Mouse (Mus musculus) kidney, embryonic 16.5 days (tissue): Measurements from ENCODE around the gene Fcer2a. TPM values are rescaled to one million over a fixed set of nuclear protein-coding genes. Genes with fewer than 3 reads are reported as not detected.

Experiments
- ATAC-seq: fragments of 200-750 bp; cut with Nextera tagmentation; 2 replicates; pipeline ENCODE4 v1.8.0; 2017; ENCODE audit warnings: moderate TSS enrichment; ENCODE audit not compliant: low FRiP score, low TSS enrichment
- H3K27ac ChIP-seq: fragments of 300-500 bp; sonication (generic); 2 replicates; pipeline ENCODE4 v1.5.1; 2014; ENCODE audit warnings: low read length
- H3K27me3 ChIP-seq: fragments of 300-500 bp; sonication (generic); 2 replicates; pipeline ENCODE4 v1.6.1; 2014; ENCODE audit warnings: low read length, control low read depth, mixed read lengths; ENCODE audit not compliant: insufficient read depth
- H3K36me3 ChIP-seq: fragments of 300-500 bp; sonication (generic); 2 replicates; pipeline ENCODE4 v1.6.1; 2014; ENCODE audit warnings: low read length, control low read depth, mixed read lengths; ENCODE audit not compliant: insufficient read depth
- H3K4me1 ChIP-seq: fragments of 300-500 bp; sonication (generic); 2 replicates; pipeline ENCODE4 v1.6.1; 2014; ENCODE audit warnings: low read length, control low read depth, mixed read lengths; ENCODE audit not compliant: insufficient read depth
- H3K4me2 ChIP-seq: fragments of 300-500 bp; sonication (generic); replicated peaks from 2 replicates; pipeline ENCODE4 v1.6.1; 2014; ENCODE audit warnings: low read depth, low read length
- H3K4me3 ChIP-seq: fragments of 300-500 bp; sonication (generic); 2 replicates; pipeline ENCODE4 v1.5.1; 2014; ENCODE audit warnings: mild to moderate bottlenecking, low read length
- H3K9ac ChIP-seq: fragments of 300-500 bp; sonication (generic); replicated peaks from 2 replicates; pipeline ENCODE4 v1.6.1; 2014; ENCODE audit warnings: low read length
- H3K9me3 ChIP-seq: fragments of 300-500 bp; sonication (generic); 2 replicates; pipeline ENCODE4 v1.6.1; 2016; ENCODE audit warnings: low read length, control low read depth
- WGBS: fragments of 180-500 bp; shearing (Covaris S2); extraction: QIAGEN DNeasy Blood & Tissue Kit; methylation state at CpG from one replicate; pipeline ENCODE4 v1.1.7; 2014; 5-methylcytosine and 5-hydroxymethylcytosine counted together
- polyA plus RNA-seq: library from polyadenylated mRNA; unstranded; fragments of >200 nt; fragmentation: Nextera tagmentation; extraction: Ambion mirVana; gene quantifications from 2 replicates; pipeline ENCODE4 v1.2.1, GENCODE M21; 2015

The Fcer2a gene
- polyA plus RNA-seq, 1 experiment from 2014 or later = not detected

GRCm38 (mm10) chr8:3679236-3679635, 14.7 kb downstream of the Fcer2a start:
- Histone ChIP-seq H3K27ac (no peak overlapping the region), H3K4me3 (no peak overlapping the region), H3K9ac (no peak overlapping the region), H3K27me3 (no peaks in the 10 kb centered on the region), H3K36me3 (peaks cover 28% of the 10 kb centered on the region), H3K4me1 (peaks cover 16% of the 10 kb centered on the region), H3K4me2 (no peak overlapping the region), H3K9me3 (no peaks in the 10 kb centered on the region)
- no peak for ATAC-seq
- 95% methylated on average over 23 of the region's 23 CpGs for WGBS

GRCm38 (mm10) chr8:3678831-3679230, 15.1 kb downstream of the Fcer2a start:
- Histone ChIP-seq H3K4me3 (no peak overlapping the region), H3K4me2 (no peak overlapping the region), H3K9me3 (no peaks in the 10 kb centered on the region), H3K36me3 (peaks cover 28% of the 10 kb centered on the region), H3K9ac (no peak overlapping the region), H3K27me3 (no peaks in the 10 kb centered on the region), H3K4me1 (peaks cover 16% of the 10 kb centered on the region), H3K27ac (no peak overlapping the region)
- 96% methylated on average over 22 of the region's 23 CpGs for WGBS
- ATAC-seq = no peak

GRCm38 (mm10) chr8:3676993-3677579, 16.9 kb downstream of the Fcer2a start:
- Histone ChIP-seq H3K4me2 (peak overlapping the region; percentile 81), H3K9ac (peak overlapping the region; percentile 97), H3K36me3 (peaks cover 28% of the 10 kb centered on the region), H3K4me1 (peaks cover 20% of the 10 kb centered on the region), H3K27me3 (no peaks in the 10 kb centered on the region), H3K4me3 (peak overlapping the region; percentile 70), H3K27ac (peak overlapping the region; percentile 94), H3K9me3 (no peaks in the 10 kb centered on the region)
- peak; percentile 3; the same call in 1 of the 2 replicates for ATAC-seq
- WGBS = 2% methylated on average over 15 of the region's 15 CpGs

GRCm38 (mm10) chr8:3676131-3676992, 17.6 kb downstream of the Fcer2a start, which contains the start of gene Trappc5:
Gene Trappc5, plus strand, starts transcription at chr8:3676299.
- Histone ChIP-seq H3K9me3 (no peaks in the 10 kb centered on the region), H3K4me3 (peak within 1 kb of the TSS; percentile 70), H3K36me3 (peaks cover 27% of the 10 kb centered on the region), H3K27me3 (no peaks in the 10 kb centered on the region), H3K9ac (peak within 1 kb of the TSS; percentile 97), H3K4me1 (peaks cover 22% of the 10 kb centered on the region), H3K4me2 (peak within 1 kb of the TSS; percentile 81), H3K27ac (peak within 1 kb of the TSS; percentile 94)
- WGBS = under 1% methylated on average over 61 of the region's 61 CpGs
- ATAC-seq = peak; percentile 88

DNA sequence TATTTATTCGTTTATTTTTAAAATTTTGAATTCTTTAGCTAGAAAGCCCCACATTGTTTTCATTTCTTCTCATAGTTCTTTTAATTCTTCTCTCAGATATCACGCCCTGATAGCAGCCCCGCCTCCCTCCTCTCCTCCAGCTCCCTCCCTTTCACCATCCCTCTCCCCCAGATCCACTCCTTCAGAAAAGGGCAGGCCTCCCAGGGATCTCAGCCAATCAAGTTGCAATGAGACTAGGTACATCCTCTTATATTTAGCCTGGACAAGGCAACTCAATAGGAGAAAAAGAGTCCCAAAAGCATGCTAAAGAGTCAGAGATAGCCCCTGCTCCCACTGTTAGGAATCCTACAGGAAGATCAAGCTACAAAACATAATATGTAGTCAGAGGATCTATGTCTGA, 19.3 kb downstream of the Fcer2a start:
- no peak for ATAC-seq
- Histone ChIP-seq H3K4me2 (no peak overlapping the region), H3K36me3 (peaks cover 12% of the 10 kb centered on the region), H3K27ac (no peak overlapping the region), H3K27me3 (no peaks in the 10 kb centered on the region), H3K9me3 (no peaks in the 10 kb centered on the region), H3K4me3 (no peak overlapping the region), H3K9ac (no peak overlapping the region), H3K4me1 (peaks cover 22% of the 10 kb centered on the region)
- 55% methylated on average over 3 of the region's 3 CpGs for WGBS

- Histone ChIP-seq H3K27ac (peak within 1 kb of the TSS; percentile 46; the same call in 1 of the 2 replicates), H3K9me3 (no peaks in the 10 kb centered on the region), H3K4me2 (peak within 1 kb of the TSS; percentile 68), H3K4me3 (peak within 1 kb of the TSS; percentile 63), H3K36me3 (no peaks in the 10 kb centered on the region), H3K9ac (peak within 1 kb of the TSS; percentile 78), H3K27me3 (no peaks in the 10 kb centered on the region), H3K4me1 (peaks cover 11% of the 10 kb centered on the region; the same call in 1 of the 2 replicates)
- peak; percentile 81 for ATAC-seq
- WGBS = under 1% methylated on average over 23 of the region's 23 CpGs
These were observed 21.9 kb downstream of the Fcer2a start, which contains the start of gene Fcor for GRCm38 (mm10) chr8:3671980-3672491. Gene Fcor, minus strand, starts transcription at chr8:3672362.

- ATAC-seq = no peak
- no peak overlapping the region for H3K27ac ChIP-seq
- no peak overlapping the region for H3K4me2 ChIP-seq
- no peaks in the 10 kb centered on the region for H3K27me3 ChIP-seq
- no peak overlapping the region for H3K4me3 ChIP-seq
- no peak overlapping the region for H3K9ac ChIP-seq
- no peaks in the 10 kb centered on the region for H3K36me3 ChIP-seq
- H3K4me1 ChIP-seq = peaks cover 6% of the 10 kb centered on the region; the same call in 1 of the 2 replicates
- H3K9me3 ChIP-seq = no peaks in the 10 kb centered on the region
- 78% methylated on average over 2 of the region's 2 CpGs for WGBS
These were observed 23.6 kb downstream of the Fcer2a start for GRCm38 (mm10) chr8:3670388-3670787.

- Histone ChIP-seq H3K27ac (no peak within 1 kb of the TSS), H3K9ac (no peak within 1 kb of the TSS), H3K36me3 (no peaks in the 10 kb centered on the region), H3K9me3 (no peaks in the 10 kb centered on the region), H3K4me3 (no peak within 1 kb of the TSS), H3K4me2 (no peak within 1 kb of the TSS), H3K4me1 (no peaks in the 10 kb centered on the region), H3K27me3 (no peaks in the 10 kb centered on the region)
- no peak for ATAC-seq
- WGBS = 59% methylated on average over 6 of the region's 6 CpGs
These were observed 28.5 kb downstream of the Fcer2a start, which contains the start of gene Mcemp1 for GRCm38 (mm10) chr8:3665507-3665906. Gene Mcemp1, plus strand, starts transcription at chr8:3665754.

GRCm38 (mm10) chr8:3664405-3664804, 29.6 kb downstream of the Fcer2a start:
- H3K9me3 ChIP-seq = no peaks in the 10 kb centered on the region
- no peak overlapping the region for H3K27ac ChIP-seq
- no peak for ATAC-seq
- WGBS = 64% methylated on average over 5 of the region's 5 CpGs
- no peak overlapping the region for H3K4me3 ChIP-seq
- H3K4me2 ChIP-seq = no peak overlapping the region
- H3K9ac ChIP-seq = no peak overlapping the region
- no peaks in the 10 kb centered on the region for H3K4me1 ChIP-seq
- H3K27me3 ChIP-seq = no peaks in the 10 kb centered on the region
- H3K36me3 ChIP-seq = no peaks in the 10 kb centered on the region
